In the genomic region with DNA sequence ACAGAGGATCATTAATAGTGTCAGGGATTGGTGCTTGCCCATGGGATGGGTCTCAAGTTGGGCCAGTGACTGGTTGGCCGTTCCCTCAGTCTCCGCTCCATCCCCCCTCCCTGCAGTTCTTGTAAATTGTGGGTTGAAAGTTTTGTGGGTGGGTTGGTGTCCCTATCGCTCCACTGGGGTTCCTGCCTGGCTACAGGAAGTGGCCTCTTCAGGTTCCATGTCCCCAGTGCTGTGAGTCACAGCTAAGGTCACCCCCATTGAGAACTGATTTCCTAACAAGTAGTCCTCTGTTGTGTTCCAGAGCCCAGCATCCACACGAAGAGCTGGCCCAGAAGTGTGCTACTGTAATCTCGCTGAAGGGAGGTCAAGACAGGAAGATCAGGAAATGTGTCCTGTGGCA, we compare ENCODE assay signal across 23 mouse cellular contexts. TPM values are rescaled to one million over a fixed set of nuclear protein-coding genes. Genes with fewer than 3 reads are reported as not detected.
A peak's percentile ranks its signal among the peaks of the same experiment; 100 is the strongest.
DNase-seq lines count a peak whose midpoint lies in the region; ATAC-seq lines count a peak whose summit lies in the region.
"Had no signal": no experiment of that assay in that cellular context is flagged by ENCODE, and none has a peak within 500 bp of the region (broad histone marks: within the 10 kb centered on the region; RNA-seq: fewer than 3 reads in every experiment).

No protein-coding gene starts in this region.

- ATAC-seq in intestine, embryonic 16.5 days = no peak
- ATAC-seq: activated CD4-positive, CD25-positive, alpha-beta regulatory T cell, adult 4 months; CD4-positive, CD25-positive, alpha-beta regulatory T cell, adult 4 months; Patski had no signal

- no peak overlapping the region for H3K4me3 ChIP-seq in embryonic facial prominence, embryonic 10.5 days
- H3K4me3 ChIP-seq in limb, embryonic 10.5 days = no peak overlapping the region
- H3K4me3 ChIP-seq in intestine, embryonic 16.5 days (ENCODE audit: low read length) = no peak overlapping the region

- 0 out of 2 replicates have a peak overlapping the region, but pooled peaks have one; percentile 48 for H3K27ac ChIP-seq in embryonic facial prominence, embryonic 10.5 days (replicated peaks)
- peak overlapping the region; percentile 11; the same call in 1 of the 2 replicates for H3K27ac ChIP-seq in limb, embryonic 10.5 days
- no peak overlapping the region for H3K27ac ChIP-seq in intestine, embryonic 16.5 days (ENCODE audit: low read length)

- H3K4me2 ChIP-seq in intestine, embryonic 16.5 days (ENCODE audit: low read depth, low read length) = no peak overlapping the region

- 72% methylated on average over 5 of the region's 5 CpGs for WGBS in embryonic facial prominence, embryonic 10.5 days
- WGBS in limb, embryonic 10.5 days = 77% methylated on average over 5 of the region's 5 CpGs
- 69% methylated on average over 5 of the region's 5 CpGs for WGBS in intestine, embryonic 16.5 days

- no peak overlapping the region for H3K9ac ChIP-seq in intestine, embryonic 16.5 days (ENCODE audit: low read depth, low read length)

- intact Hi-C loops in heart, postnatal 14 days (cut with DNase I) = no loop called here

- DNase-seq in heart, adult 11 months = peak; percentile 90
- DNase-seq in heart, postnatal 14 days = no peak
- peak; percentile 51 for DNase-seq in 416B (ENCODE audit: low read depth)
- DNase-seq in embryonic facial prominence, embryonic 10.5 days (ENCODE audit: low spot score) = no peak
- DNase-seq in limb, embryonic 10.5 days (ENCODE audit: low spot score) = no peak
- no peak for DNase-seq in cerebellum, adult 18-20 months
- DNase-seq in retina, embryonic 14.5 days (ENCODE audit: low spot score) = no peak
- DNase-seq: adrenal gland, adult 2 months; adrenal gland, adult 8-10 months; adrenal gland, postnatal 10 days; adrenal gland, postnatal 14 days; adrenal gland, postnatal 25 days; adrenal gland, postnatal 36 days; B cell, adult 2 months; cerebellum, adult 11 months; cerebellum, adult 11-12 months; cerebellum, adult 2 months had no signal

- H3K9me3 ChIP-seq in embryonic facial prominence, embryonic 10.5 days = no peaks in the 10 kb centered on the region
- no peaks in the 10 kb centered on the region for H3K9me3 ChIP-seq in limb, embryonic 10.5 days (replicated peaks)
- H3K9me3 ChIP-seq in intestine, embryonic 16.5 days (ENCODE audit: control insufficient read depth, low read length) = no peaks in the 10 kb centered on the region
- H3K9me3 ChIP-seq: G1E had no signal

- H3K4me1 ChIP-seq in embryonic facial prominence, embryonic 10.5 days = peaks cover 23% of the 10 kb centered on the region
- peaks cover 32% of the 10 kb centered on the region for H3K4me1 ChIP-seq in limb, embryonic 10.5 days
- H3K4me1 ChIP-seq in intestine, embryonic 16.5 days (ENCODE audit: control insufficient read depth, insufficient read depth, low read length) = peaks cover 3% of the 10 kb centered on the region; the same call in 1 of the 2 replicates

- peaks cover 19% of the 10 kb centered on the region for H3K36me3 ChIP-seq in embryonic facial prominence, embryonic 10.5 days (replicated peaks)
- H3K36me3 ChIP-seq in limb, embryonic 10.5 days = peaks cover 25% of the 10 kb centered on the region
- peaks cover 7% of the 10 kb centered on the region; the same call in 1 of the 2 replicates for H3K36me3 ChIP-seq in intestine, embryonic 16.5 days (ENCODE audit: control insufficient read depth, insufficient read depth, low read length)

- H3K27me3 ChIP-seq in embryonic facial prominence, embryonic 10.5 days (replicated peaks; ENCODE audit: low read depth, poor library complexity, severe bottlenecking) = no peaks in the 10 kb centered on the region
- no peaks in the 10 kb centered on the region for H3K27me3 ChIP-seq in limb, embryonic 10.5 days (ENCODE audit: low read depth, poor library complexity, severe bottlenecking)
- H3K27me3 ChIP-seq in intestine, embryonic 16.5 days (replicated peaks; ENCODE audit: control insufficient read depth, insufficient read depth, low read length) = no peaks in the 10 kb centered on the region
- H3K27me3 ChIP-seq: CH12.LX, Patski had no signal

RNA-seq across cellular contexts. Expression of gene Tent5b, which starts 53.8 kb away (rescaled TPM):
- 1 to 10 TPM; 3.5 to 5.1 TPM for total RNA-seq in heart, postnatal 14 days (2021)
- 1.0 and 1.2 TPM in 2 replicates for polyA plus RNA-seq in embryonic facial prominence, embryonic 10.5 days (2016; fragmentation: Nextera tagmentation; extraction: Ambion mirVana)
- 0.68 and 1.1 TPM in 2 replicates for polyA plus RNA-seq in limb, embryonic 10.5 days (2016; fragmentation: Nextera tagmentation; extraction: Ambion mirVana)
- 0.66 and 0.73 TPM in 2 replicates for polyA plus RNA-seq in intestine, embryonic 16.5 days (2015; fragmentation: Nextera tagmentation; extraction: Ambion mirVana)
- total RNA-seq: CH12.LX, G1E had no signal
- polyA plus RNA-seq: activated CD4-positive, CD25-positive, alpha-beta regulatory T cell, adult 4 months; CD4-positive, CD25-positive, alpha-beta regulatory T cell, adult 4 months; G1E had no signal

RNA-seq across cellular contexts. Expression of gene Slc9a1, which starts 56.6 kb away (rescaled TPM):
- 10 to 100 TPM; 21.2 to 22.9 TPM for total RNA-seq in heart, postnatal 14 days (2021)
- 8.6 and 9.0 TPM in 2 replicates for polyA plus RNA-seq in embryonic facial prominence, embryonic 10.5 days (2016; fragmentation: Nextera tagmentation; extraction: Ambion mirVana)
- polyA plus RNA-seq in limb, embryonic 10.5 days (2016; fragmentation: Nextera tagmentation; extraction: Ambion mirVana) = 8.7 and 9.0 TPM in 2 replicates
- polyA plus RNA-seq in intestine, embryonic 16.5 days (2015; fragmentation: Nextera tagmentation; extraction: Ambion mirVana) = 9.1 and 9.2 TPM in 2 replicates

Comparison
In these comparisons a context has a peak if more than half of its experiments do, and no peak if none do; other contexts are left out.
1. DNase-seq: peak in heart, adult 11 months (single experiment) and 416B (single experiment); none in heart, postnatal 14 days (0 of 2), embryonic facial prominence, embryonic 10.5 days (single experiment), limb, embryonic 10.5 days (single experiment), cerebellum, adult 18-20 months (0 of 2) and retina, embryonic 14.5 days (single experiment).